Mouse (Mus musculus): Measurements from ENCODE around the gene Hsf5. TPM values are rescaled to one million over a fixed set of nuclear protein-coding genes. Genes with fewer than 3 reads are reported as not detected.

The Hsf5 gene
- 0.16 to 0.45 TPM (median 0.23 TPM) in 3 of 4 replicates, not detected in the other for total RNA-seq (2023)

DNA sequence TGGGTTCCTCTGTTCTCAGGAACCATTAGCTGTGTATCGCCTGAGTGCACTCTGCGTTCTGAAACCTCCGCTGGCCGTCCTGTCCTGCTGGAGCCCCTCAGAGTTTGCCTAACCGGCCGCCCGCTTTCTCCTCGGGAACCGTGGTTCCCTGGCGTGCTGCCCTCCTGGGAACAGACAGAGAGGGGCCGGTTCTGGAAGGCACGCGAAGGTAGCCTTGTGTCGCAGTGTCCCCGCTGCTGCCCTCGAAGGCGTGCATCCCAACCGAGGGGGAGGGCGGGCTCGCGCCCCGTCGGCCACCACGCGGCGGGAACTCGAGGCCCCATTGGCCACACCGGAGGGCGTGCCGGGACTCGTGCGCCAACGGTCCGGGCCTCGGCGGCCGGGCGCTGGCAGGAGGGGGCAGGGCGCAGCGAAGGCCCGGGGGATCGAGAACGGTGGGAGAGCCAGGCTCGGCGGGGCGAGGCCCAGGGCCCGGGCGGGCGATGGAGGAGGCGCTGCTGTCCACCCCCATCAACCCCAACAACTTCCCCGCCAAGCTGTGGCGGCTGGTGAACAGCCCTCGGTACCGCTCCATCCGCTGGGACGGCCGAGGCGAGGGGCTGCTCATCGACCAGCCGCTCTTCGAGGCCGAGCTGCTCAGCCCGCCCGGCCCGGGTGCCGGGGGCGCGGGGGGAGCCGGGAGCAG, at the start of gene Hsf5:
Hsf5 (plus strand) TSS at position 375 of the 685 bp plus-strand sequence.

GRCm38 (mm10) chr11:87568255-87568953, 48.6 kb upstream of the Hsf5 start, which contains the start of gene Sept4:
Gene Sept4, plus strand, starts transcription at chr11:87568903.

DNA sequence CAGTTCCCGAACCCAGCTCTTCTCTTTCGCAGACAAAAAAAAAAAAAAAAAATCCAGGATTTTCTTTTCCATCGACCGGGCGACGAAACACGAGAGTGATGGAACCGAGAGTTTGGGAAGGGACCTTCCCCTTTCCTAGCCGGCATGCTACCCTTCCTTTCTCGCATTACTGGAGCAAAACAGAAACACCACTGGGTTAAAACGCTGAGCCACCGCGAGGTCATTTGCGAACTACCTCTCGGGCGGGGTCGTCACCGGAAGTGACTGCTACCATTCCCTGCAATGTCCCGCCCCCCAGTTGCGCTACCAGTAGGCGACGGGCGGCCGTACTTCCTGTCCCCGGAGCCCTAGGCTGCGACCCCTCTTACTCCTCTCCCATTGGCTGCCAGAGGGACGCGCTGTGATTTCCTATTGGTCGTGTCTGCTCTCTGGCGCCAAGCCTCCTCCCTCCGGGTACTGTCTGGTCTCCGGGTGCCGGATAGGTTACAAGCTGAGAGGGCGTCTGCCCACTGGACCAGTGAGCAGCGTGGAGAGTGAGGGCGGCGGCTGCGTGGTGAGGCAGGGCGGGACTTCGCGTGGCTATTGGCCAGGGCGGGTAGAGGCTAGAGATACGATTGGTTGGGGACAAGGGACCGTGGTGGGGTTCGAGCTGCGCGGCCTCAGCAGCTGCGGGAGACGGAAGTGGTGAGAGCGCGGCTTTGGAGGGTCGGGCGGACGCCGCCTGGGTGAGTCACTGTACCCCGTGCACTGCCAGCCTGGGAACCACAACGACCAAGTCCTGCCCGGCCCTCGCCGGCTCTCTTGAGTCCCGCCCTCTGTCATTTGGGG, 25.2 kb upstream of the Hsf5 start, which contains the start of gene Mtmr4:
Mtmr4 (plus strand) TSS at position 637 of the 828 bp plus-strand sequence.

GRCm38 (mm10) chr11:87662407-87662806, 45.4 kb downstream of the Hsf5 start, which contains the start of gene Rnf43:
Gene Rnf43, plus strand, starts transcription at chr11:87662722.

Other genes with a start within 250 kb of the Hsf5 start
- gene Rad51c, start 212.2 kb upstream of the Hsf5 start, total RNA-seq (2023) = 4.4 to 7.7 TPM (median 5.5 TPM) in 4 replicates
- 0.12 to 0.60 TPM (median 0.16 TPM) in 3 of 4 replicates, not detected in the other for gene Tex14, start 212.1 kb upstream of the Hsf5 start, total RNA-seq (2023)
- not detected in 4 replicates for gene Gm11492, start 50.5 kb upstream of the Hsf5 start, total RNA-seq (2023)
- gene Sept4, start 48.3 kb upstream of the Hsf5 start, total RNA-seq (2023) = 0.86 to 1.5 TPM (median 1.4 TPM) in 4 replicates
- 41.5 to 51.9 TPM (median 47.3 TPM) in 4 replicates for gene Mtmr4, start 25.0 kb upstream of the Hsf5 start, total RNA-seq (2023)
- gene Rnf43, start 45.6 kb downstream of the Hsf5 start, total RNA-seq (2023) = 5.7 to 9.3 TPM (median 6.0 TPM) in 4 replicates
- 129 to 138 TPM (median 134 TPM) in 4 replicates for gene Supt4a, start 120.4 kb downstream of the Hsf5 start, total RNA-seq (2023)
- 10.0 to 14.4 TPM (median 11.1 TPM) in 4 replicates for gene Tspoap1, start 143.4 kb downstream of the Hsf5 start, total RNA-seq (2023)
- gene Mpo, start 176.4 kb downstream of the Hsf5 start, total RNA-seq (2023) = 0.54 to 1.1 TPM in 2 of 4 replicates, not detected in the others
- not detected in 4 replicates for gene Lpo, start 211.1 kb downstream of the Hsf5 start, total RNA-seq (2023)
- gene Mks1, start 236.1 kb downstream of the Hsf5 start, total RNA-seq (2023) = 15.6 to 18.2 TPM (median 16.7 TPM) in 4 replicates

Measured in B cell, adult 62 days (primary cell).